Mouse (Mus musculus) kidney, embryonic 16.5 days (tissue): ENCODE results near the gene Cep95. TPM values are rescaled to one million over a fixed set of nuclear protein-coding genes. Genes with fewer than 3 reads are reported as not detected.

Experiments
- ATAC-seq: fragments of 200-750 bp; cut with Nextera tagmentation; 2 replicates; pipeline ENCODE4 v1.8.0; 2017; ENCODE audit warnings: moderate TSS enrichment; ENCODE audit not compliant: low FRiP score, low TSS enrichment
- H3K27ac ChIP-seq: fragments of 300-500 bp; sonication (generic); 2 replicates; pipeline ENCODE4 v1.5.1; 2014; ENCODE audit warnings: low read length
- H3K27me3 ChIP-seq: fragments of 300-500 bp; sonication (generic); 2 replicates; pipeline ENCODE4 v1.6.1; 2014; ENCODE audit warnings: low read length, control low read depth, mixed read lengths; ENCODE audit not compliant: insufficient read depth
- H3K36me3 ChIP-seq: fragments of 300-500 bp; sonication (generic); 2 replicates; pipeline ENCODE4 v1.6.1; 2014; ENCODE audit warnings: low read length, control low read depth, mixed read lengths; ENCODE audit not compliant: insufficient read depth
- H3K4me1 ChIP-seq: fragments of 300-500 bp; sonication (generic); 2 replicates; pipeline ENCODE4 v1.6.1; 2014; ENCODE audit warnings: low read length, control low read depth, mixed read lengths; ENCODE audit not compliant: insufficient read depth
- H3K4me2 ChIP-seq: fragments of 300-500 bp; sonication (generic); replicated peaks from 2 replicates; pipeline ENCODE4 v1.6.1; 2014; ENCODE audit warnings: low read depth, low read length
- H3K4me3 ChIP-seq: fragments of 300-500 bp; sonication (generic); 2 replicates; pipeline ENCODE4 v1.5.1; 2014; ENCODE audit warnings: mild to moderate bottlenecking, low read length
- H3K9ac ChIP-seq: fragments of 300-500 bp; sonication (generic); replicated peaks from 2 replicates; pipeline ENCODE4 v1.6.1; 2014; ENCODE audit warnings: low read length
- H3K9me3 ChIP-seq: fragments of 300-500 bp; sonication (generic); 2 replicates; pipeline ENCODE4 v1.6.1; 2016; ENCODE audit warnings: low read length, control low read depth
- WGBS: fragments of 180-500 bp; shearing (Covaris S2); extraction: QIAGEN DNeasy Blood & Tissue Kit; methylation state at CpG from one replicate; pipeline ENCODE4 v1.1.7; 2014; 5-methylcytosine and 5-hydroxymethylcytosine counted together
- polyA plus RNA-seq: library from polyadenylated mRNA; unstranded; fragments of >200 nt; fragmentation: Nextera tagmentation; extraction: Ambion mirVana; gene quantifications from 2 replicates; pipeline ENCODE4 v1.2.1, GENCODE M21; 2015

The Cep95 gene
- polyA plus RNA-seq, 1 experiment from 2014 or later: 21.9 TPM

DNA sequence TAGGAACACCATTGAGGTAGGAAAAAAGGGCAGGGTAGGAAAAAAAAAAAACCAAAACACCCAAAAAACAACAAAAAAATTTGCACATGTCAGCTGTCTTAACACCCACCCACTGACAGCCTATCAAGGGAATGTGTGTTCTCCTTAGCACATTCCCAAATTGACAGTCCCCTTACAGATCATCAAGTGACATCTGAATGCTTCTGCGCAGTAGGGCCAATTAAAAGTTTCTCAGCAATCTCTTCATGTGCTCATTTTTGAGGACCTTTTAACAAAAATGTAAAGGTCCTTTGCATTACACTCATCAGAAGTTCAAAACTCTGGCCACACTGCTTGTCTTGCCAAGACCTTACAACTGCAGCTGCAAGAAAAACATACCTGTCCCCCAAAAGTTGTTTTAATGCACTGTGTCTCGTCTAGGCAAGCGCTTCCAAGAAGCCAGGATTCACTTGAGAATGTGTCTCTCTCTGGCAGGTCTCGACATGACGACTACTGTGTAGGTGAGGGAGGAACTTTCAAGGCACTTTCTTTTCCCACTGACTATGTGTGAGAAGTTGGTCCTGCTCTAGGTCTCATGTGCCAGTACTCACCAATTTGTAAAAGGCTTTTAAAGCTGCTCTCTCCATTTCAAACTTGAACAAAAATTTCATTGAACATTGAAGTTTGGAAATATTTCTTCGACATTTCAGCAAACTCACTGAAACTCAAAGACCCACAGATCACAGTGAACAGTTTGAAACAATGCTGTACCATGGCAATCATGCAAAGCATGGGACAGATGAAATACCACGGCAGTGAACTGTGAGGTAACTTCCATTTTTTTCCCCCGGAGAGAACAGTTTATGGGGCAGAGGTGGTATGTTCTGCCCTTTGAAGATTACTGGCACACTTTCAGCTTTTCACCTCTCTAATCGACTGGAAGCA is 5.9 kb upstream of the Cep95 start:
- peaks cover 53% of the 10 kb centered on the region for H3K36me3 ChIP-seq

GRCm38 (mm10) chr11:106784476-106784875 is 4.6 kb upstream of the Cep95 start:
- Histone ChIP-seq H3K4me3 (no peak overlapping the region), H3K27ac (no peak overlapping the region), H3K9ac (no peak overlapping the region), H3K4me2 (no peak overlapping the region), H3K9me3 (no peaks in the 10 kb centered on the region), H3K4me1 (peaks cover 22% of the 10 kb centered on the region), H3K36me3 (peaks cover 53% of the 10 kb centered on the region), H3K27me3 (no peaks in the 10 kb centered on the region)
- 80% methylated on average over 2 of the region's 2 CpGs for WGBS
- no peak for ATAC-seq

More for the DNA sequence above, 5.9 kb upstream of the Cep95 start:
- H3K4me3 ChIP-seq: no peak overlapping the region
- peaks cover 22% of the 10 kb centered on the region for H3K4me1 ChIP-seq
- WGBS: 78% methylated on average over 9 of the region's 9 CpGs
- no peak overlapping the region for H3K27ac ChIP-seq
- H3K9ac ChIP-seq: no peak overlapping the region
- no peak for ATAC-seq
- H3K27me3 ChIP-seq: no peaks in the 10 kb centered on the region
- H3K9me3 ChIP-seq: no peaks in the 10 kb centered on the region
- H3K4me2 ChIP-seq: no peak overlapping the region

DNA sequence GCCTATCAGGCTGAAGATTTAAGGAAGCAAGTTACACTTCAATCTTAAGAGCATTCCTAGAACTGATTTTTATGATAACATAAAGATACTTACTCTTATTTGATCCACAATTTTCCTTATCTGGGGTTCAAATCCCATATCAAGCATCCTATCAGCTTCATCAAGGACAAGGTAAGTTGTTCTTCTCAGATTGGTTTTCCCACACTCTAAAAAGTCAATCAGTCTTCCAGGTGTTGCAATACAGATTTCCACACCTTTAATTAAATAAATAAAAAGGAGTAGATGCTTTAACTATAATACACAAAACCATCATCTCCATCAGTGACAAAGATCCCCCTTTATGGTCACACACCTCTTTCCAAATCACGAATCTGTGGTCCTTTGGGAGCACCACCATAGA is 4.0 kb upstream of the Cep95 start:
- ATAC-seq: no peak
- 81% methylated on average over 1 of the region's 1 CpGs for WGBS
- no peak overlapping the region for H3K4me2 ChIP-seq
- no peaks in the 10 kb centered on the region for H3K9me3 ChIP-seq
- H3K9ac ChIP-seq: no peak overlapping the region
- H3K27me3 ChIP-seq: no peaks in the 10 kb centered on the region
- peaks cover 20% of the 10 kb centered on the region for H3K4me1 ChIP-seq
- no peak overlapping the region for H3K4me3 ChIP-seq
- H3K27ac ChIP-seq: no peak overlapping the region
- peaks cover 47% of the 10 kb centered on the region for H3K36me3 ChIP-seq

DNA sequence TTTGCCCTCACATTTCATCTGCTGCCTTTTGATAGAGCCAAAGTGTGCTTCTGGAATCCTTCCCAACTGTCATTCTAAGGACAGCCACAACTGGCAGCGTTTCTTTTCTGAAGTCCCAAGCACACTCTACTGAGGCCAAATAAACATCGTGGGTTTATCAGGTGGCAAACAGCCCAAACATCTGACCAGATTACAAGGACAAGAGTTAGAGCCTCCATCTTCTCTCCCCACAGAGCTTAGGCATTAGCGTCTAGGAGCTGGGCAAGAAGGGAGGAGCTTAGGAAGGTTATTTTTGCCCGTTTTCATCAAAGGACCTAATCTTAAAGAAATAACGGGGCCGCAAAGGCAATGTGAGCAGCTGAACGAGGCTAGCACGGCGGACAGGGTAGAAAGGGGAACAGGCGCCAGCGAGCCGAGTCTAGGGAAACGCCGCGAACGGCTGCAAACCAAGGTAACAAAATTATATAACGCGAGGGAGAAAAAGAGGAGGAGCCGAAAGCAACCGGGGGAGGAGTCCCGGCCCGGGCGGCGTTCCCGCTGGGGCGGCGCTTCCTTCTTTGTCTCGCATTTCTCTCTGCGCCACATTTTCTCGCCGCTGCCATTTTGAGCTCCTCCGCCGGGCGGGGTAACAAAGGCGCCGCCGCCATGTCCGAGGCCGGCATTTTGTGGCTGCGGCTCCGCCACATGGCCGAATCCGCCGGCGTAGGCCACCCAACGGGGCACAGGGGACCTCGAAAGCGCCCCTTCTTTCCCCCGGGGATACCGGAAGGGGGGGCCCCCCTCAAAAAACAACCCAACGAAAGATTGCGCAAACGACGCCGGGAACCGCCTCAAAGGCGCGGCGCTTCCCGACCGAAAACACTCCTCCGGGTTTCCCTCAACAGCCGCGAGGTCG is 1.7 kb upstream of the Cep95 start:
- Histone ChIP-seq H3K4me3 (peak overlapping the region; percentile 95), H3K9ac (peak overlapping the region; percentile 99), H3K27ac (peak overlapping the region; percentile 97), H3K4me2 (peak overlapping the region; percentile 61), H3K4me1 (peaks cover 19% of the 10 kb centered on the region), H3K27me3 (no peaks in the 10 kb centered on the region), H3K9me3 (no peaks in the 10 kb centered on the region), H3K36me3 (peaks cover 34% of the 10 kb centered on the region)
- under 1% methylated on average over 65 of the region's 65 CpGs for WGBS
- peak; percentile 37; the same call in 1 of the 2 replicates for ATAC-seq

- H3K27me3 ChIP-seq: no peaks in the 10 kb centered on the region
- under 1% methylated on average over 54 of the region's 79 CpGs for WGBS
- H3K27ac ChIP-seq: peak overlapping the region; percentile 97
- peak overlapping the region; percentile 95 for H3K4me3 ChIP-seq
- peaks cover 29% of the 10 kb centered on the region for H3K36me3 ChIP-seq
- peak overlapping the region; percentile 38 for H3K4me2 ChIP-seq
- peaks cover 19% of the 10 kb centered on the region for H3K4me1 ChIP-seq
- H3K9ac ChIP-seq: peak overlapping the region; percentile 99
- H3K9me3 ChIP-seq: no peaks in the 10 kb centered on the region
- ATAC-seq: peak; percentile 85
These were observed 852 bp upstream of the Cep95 start for GRCm38 (mm10) chr11:106788026-106788774.

- 0% methylated on average over 6 of the region's 6 CpGs for WGBS
- peaks cover 19% of the 10 kb centered on the region for H3K4me1 ChIP-seq
- ATAC-seq: no peak
- peak overlapping the region; percentile 95 for H3K4me3 ChIP-seq
- H3K27ac ChIP-seq: peak overlapping the region; percentile 97
- H3K9ac ChIP-seq: peak overlapping the region; percentile 99
- peak overlapping the region; percentile 93 for H3K4me2 ChIP-seq
- peaks cover 32% of the 10 kb centered on the region for H3K36me3 ChIP-seq
- no peaks in the 10 kb centered on the region for H3K27me3 ChIP-seq
- no peaks in the 10 kb centered on the region for H3K9me3 ChIP-seq
These were observed 597 bp downstream of the Cep95 start for GRCm38 (mm10) chr11:106789649-106790048.

DNA sequence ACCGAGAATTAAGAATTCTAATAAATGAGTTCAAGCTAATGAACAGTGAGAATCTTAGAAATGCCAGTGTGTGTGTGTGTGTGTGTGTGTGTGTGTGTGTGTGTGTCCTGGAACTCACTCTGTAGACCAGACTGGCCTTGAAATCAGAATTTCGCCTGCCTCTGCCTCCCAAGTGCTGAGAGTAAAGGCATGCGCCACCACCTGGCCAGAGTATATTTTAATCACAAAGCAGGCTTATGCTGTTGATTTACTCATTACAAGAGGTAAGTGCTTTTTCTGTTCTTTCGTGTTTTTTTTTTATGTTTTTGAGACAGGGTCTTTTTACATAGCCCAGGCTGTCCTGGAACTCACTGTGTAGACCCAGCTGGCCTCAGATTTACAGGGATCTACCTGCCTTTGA is 4.8 kb downstream of the Cep95 start:
- ATAC-seq: no peak
- Histone ChIP-seq H3K9ac (no peak overlapping the region), H3K36me3 (peaks cover 48% of the 10 kb centered on the region), H3K9me3 (peaks cover 6% of the 10 kb centered on the region), H3K4me2 (no peak overlapping the region), H3K4me1 (peaks cover 14% of the 10 kb centered on the region), H3K27me3 (no peaks in the 10 kb centered on the region), H3K27ac (no peak overlapping the region), H3K4me3 (no peak overlapping the region)
- 77% methylated on average over 4 of the region's 4 CpGs for WGBS

DNA sequence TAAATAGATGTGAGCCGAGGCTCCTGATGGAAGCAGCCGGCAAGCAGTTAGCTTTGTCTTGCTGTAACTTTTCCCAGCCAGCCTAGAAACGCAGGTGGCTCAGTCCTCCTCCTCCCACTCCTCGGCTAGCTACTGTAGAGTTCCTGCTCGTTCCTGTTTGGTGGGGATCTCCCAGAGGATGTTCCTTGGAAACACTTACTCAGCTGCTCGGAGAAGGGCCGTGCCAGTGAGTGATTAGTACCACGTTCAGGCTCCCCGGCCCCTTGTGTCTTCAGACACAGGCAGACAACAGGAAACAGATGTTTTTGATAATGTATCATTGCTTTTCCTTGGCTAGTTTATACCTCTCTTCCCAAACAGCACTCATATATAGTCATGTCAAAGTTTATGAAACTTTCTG is 6.6 kb downstream of the Cep95 start:
- peaks cover 63% of the 10 kb centered on the region for H3K36me3 ChIP-seq
- 42% methylated on average over 9 of the region's 9 CpGs for WGBS
- peaks cover 6% of the 10 kb centered on the region; the same call in 1 of the 2 replicates for H3K4me1 ChIP-seq
- H3K9me3 ChIP-seq: peaks cover 6% of the 10 kb centered on the region
- H3K27me3 ChIP-seq: no peaks in the 10 kb centered on the region
- H3K27ac ChIP-seq: 0 out of 2 replicates have a peak overlapping the region, but pooled peaks have one; percentile 24
- ATAC-seq: 0 out of 2 replicates have a peak, but pooled peaks have one; percentile 31
- no peak overlapping the region for H3K9ac ChIP-seq
- H3K4me3 ChIP-seq: no peak overlapping the region
- no peak overlapping the region for H3K4me2 ChIP-seq

DNA sequence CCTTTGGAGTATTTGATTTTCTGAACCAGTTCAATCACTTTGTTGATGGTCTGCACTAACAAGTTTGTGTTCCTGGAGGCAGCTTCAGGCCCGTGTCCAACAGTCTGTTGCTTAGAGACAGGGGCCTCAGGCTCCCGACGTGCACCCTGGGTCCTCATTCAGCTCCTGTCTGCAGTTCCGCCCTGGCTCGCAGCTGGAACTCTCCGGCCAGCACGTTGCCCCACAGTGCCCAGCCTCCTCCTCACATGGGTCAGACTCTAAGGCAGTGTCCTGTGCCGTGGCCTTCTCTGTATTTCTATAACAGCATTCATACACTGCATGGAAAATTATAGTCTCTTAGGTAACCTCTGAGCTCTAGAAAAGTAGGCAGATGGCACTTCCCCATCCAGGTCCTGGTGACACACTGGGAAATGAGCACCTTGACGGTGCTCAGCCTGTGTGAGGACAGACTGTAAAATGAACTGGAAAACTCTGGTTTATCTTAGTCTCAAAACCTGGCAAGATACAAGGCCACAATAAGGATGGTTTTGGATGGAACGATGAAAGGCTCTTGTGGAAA is 13.1 kb downstream of the Cep95 start:
- ATAC-seq: no peak
- WGBS: 85% methylated on average over 10 of the region's 10 CpGs

More for the DNA sequence above, 13.1 kb downstream of the Cep95 start:
- no peak overlapping the region for H3K27ac ChIP-seq
- H3K9me3 ChIP-seq: peaks cover 6% of the 10 kb centered on the region
- no peak overlapping the region for H3K4me2 ChIP-seq
- peaks cover 72% of the 10 kb centered on the region for H3K36me3 ChIP-seq
- no peak overlapping the region for H3K4me3 ChIP-seq
- no peak overlapping the region for H3K9ac ChIP-seq
- H3K27me3 ChIP-seq: no peaks in the 10 kb centered on the region
- H3K4me1 ChIP-seq: no peaks in the 10 kb centered on the region
